Mouse (Mus musculus) regulatory T cell (primary cell): ENCODE results near the gene Ankdd1b.

Experiments
- in situ Hi-C: fragments of 300-600 bp; cut with MboI, MseI; formaldehyde crosslinking; loops from one replicate; pipeline ENCODE4 v1.15.1; 2025; ENCODE audit warnings: high pct_unique_total_duplicates

The Ankdd1b gene

DNA sequence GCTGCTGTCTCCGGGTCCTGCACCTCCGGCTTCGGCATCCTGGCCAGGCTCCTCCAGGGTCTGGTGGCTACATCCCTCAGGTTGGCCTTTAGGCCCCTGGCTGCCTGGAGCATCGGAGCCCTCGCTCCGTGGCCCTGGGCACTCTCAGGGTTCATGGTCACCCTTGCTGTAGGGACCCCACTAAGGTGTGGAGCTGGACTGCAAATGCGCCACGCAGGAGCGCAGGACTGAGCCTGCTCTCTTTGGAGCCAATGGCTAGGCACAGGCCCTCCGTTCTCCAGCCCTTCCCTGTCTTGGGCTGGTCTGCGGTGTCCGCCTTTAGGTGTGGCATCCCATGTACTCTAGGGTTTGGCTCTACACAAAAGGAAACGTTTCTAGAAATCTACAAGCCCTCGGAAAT, at the start of gene Ankdd1b:
Ankdd1b (minus strand) TSS at position 242 of the 400 bp plus-strand sequence.
- in situ Hi-C loops: no loop called here

DNA sequence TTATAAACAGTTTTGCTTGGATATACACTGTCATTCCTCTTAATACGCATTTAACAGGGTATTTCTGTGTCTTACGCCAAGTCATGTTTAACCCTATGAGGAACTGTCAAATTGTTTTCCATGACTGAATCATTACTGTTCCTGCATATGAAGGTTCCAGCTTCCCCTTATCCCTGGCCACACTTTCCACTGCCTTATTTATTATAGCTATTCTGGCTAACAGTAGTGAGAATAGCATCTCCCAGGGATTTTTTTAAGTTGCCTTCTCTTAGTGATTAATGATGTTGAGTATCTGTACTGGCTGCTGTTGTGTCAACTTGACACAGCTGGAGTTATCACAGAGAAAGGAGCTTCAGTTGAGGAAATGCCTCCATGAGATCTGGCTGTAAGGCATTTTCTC, 46.3 kb upstream of the Ankdd1b start:
- in situ Hi-C loops: no loop called here

DNA sequence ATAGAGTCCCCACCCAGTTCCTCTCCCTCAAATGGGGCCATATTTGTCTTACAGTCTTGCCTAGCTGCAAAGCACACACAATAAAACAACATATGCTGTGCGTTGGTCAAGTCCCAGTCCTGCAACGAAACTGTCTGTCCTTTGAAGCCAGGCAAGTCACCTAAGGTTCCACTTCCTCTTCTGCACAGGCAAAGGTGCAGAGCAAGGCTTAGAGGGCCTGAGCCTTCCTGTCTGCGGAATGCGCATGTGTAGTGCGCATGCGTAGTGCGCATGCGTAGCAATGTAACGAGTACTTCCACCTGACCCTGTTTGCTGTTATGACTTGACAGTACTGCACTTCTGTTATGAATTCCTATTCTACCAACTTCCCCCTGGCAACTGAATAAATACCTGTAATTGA, 45.3 kb upstream of the Ankdd1b start:
- in situ Hi-C loops: no loop called here

DNA sequence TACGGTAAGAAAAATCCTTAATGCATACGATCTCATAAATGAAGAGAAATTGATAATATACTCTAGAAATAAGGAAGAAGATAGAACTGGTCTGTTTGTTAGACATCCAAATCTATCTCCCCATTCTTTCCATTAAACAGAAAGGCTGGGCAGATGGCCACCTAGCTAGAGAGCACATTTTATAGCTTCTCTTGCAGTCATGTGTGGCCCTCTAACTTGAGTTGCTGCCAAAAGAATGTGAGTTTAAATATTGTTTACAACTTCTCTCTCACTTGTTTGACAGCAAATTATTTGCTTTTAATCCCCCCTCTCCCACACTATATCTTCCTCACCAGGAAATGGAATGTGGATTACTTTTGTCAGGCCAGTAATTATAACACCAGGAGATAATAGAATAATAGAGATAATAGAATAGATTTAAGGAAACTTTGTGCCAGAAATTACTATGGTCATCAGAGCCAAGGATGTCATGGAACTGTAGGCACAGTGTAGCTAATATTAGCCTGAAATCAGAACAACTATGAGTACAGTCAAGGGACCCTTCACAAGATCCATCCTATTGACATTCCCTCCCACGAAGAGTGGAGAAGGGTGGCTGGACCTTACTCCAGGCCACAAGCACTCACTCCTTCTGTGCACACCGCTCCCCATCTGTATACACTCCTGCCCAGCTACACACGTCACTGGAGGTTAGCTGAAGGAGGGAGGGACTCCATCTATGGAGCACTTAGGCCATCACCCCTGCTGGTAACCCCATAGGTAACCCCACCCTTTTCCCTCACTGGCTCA, 43.4 kb upstream of the Ankdd1b start:
- in situ Hi-C loops: no loop called here

DNA sequence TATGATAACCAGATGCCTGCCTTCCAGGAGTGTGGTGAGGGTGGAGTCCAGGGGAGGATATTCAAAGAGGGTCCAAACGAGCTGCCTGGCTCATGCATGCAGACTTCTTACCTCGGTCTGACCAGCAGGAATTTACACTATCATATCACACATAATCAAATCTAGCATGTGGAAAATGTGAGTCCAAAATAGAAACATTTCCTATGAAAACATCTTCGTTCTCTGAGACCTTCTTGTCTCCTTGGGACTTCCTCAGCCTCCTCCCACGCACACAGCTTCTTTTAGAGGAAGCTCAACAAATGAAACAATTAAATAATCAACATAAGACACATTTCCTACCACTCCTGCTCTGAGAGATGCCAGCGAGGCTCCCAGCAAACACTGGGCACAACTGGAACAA, 40.9 kb upstream of the Ankdd1b start:
- in situ Hi-C loops: no loop called here

DNA sequence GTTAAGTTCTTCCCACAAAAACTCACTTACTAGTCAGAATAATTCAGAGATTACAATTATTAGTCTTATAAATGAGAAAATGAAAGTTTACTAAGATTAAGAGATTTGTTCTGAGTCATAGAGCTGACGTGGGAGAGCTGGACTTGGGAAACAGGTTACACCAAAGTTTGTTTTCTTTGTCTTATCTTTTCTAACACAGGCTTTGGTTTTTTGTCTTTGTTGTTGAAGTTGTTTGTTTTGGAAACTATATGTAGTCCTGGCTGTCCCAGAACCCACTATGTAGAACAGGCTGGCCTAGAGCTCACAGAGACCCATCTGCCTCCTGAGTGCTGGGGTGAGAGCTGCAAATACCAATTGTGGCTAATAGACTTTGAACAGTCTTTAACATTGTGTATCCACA, 40.3 kb upstream of the Ankdd1b start:
- in situ Hi-C loops: no loop called here

DNA sequence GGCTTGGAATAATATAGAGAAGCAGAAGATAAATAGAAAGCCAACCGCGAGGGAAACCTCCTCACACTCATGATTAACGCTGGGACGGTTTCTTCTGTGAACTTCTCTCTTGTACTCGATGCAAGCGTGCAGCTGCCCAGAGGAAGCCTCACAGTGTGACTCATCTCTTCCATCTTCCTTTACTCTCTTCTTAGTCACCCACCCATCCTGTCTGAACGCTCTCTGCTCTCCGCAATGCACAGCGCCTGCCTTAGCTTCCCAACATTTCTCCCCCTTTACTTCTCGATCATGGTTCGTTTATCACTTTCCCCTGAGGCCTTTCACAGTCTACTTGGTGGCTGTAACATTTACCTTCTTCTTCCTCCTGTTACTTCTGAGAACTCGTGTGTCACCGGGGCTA, 39.6 kb upstream of the Ankdd1b start:
- in situ Hi-C loops: no loop called here

DNA sequence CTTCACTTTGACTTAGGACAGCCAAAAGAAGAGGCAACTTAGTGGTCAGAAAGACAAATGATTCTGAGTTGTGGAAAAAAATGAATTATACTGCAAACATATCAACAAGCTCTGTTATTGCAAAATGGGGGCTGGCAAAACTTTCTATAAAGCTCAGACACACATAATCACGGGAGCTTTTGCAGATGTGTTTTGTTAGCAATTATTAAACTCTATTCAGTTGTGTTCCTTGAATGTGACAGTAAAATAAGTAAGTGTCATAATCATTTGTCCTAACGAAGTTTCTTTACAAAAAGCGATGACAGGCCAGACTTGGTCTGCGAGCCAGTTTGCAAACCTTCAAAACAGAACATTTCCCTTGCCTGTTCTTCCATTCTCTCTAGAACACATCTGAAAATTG, 36.5 kb upstream of the Ankdd1b start:
- in situ Hi-C loops: no loop called here

DNA sequence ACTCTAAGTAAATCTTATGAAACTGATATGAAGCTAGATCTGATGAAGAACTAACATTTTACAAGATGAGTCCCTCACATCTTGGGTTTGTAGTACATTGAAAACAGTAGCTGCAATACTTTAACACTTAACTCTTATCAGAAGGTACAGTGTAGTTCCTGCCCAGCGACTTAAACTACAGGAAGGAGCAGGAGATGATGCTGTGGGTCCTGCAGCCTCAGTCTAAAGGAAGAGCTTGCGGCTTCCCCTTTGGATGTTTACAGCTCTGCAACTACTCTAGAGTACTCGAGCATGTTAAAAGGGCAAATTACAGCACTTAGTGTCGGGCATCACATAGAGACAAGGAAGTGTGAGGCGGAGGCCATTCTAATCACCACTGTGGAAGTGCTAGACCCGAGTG, 35.3 kb upstream of the Ankdd1b start:
- in situ Hi-C loops: no loop called here

DNA sequence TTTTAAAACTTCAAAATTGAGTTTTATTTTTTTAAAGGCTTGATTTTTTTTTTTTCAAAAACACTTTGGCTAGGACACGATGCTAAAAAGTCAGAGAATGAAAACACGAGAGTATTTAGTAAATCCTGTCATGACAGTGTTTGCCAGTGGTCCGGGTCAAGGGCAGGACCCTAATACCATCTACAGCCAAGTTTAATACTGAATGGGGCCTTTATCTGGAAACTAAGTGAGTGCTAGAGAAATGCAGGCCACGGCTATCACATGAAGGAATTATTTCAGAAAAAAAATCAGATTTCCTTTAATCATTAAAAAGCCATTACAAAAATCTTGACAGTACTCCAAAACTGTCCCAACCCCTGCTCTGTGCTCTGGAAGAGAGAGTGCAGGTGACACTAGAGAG, 34.7 kb upstream of the Ankdd1b start:
- in situ Hi-C loops: no loop called here

DNA sequence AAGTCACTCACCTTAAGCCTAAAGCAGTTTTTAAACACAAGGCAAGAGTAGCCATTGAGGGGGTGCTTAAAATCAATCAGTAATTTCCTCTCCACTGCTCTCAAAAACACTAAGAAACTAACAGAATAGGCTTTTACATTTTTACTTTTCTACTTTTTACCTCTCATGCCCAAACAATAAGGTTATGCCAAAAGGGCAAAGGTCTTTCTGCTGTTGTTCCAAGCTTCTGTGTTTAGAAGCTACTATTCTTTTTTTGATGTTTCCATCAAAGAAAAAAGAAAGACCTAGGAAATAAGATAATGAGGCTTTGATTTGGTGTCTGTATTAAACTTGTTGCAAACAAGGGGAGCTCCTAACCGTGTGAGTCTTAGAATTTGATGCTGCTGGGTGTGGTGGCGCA, 28.9 kb upstream of the Ankdd1b start:
- in situ Hi-C loops: no loop called here

DNA sequence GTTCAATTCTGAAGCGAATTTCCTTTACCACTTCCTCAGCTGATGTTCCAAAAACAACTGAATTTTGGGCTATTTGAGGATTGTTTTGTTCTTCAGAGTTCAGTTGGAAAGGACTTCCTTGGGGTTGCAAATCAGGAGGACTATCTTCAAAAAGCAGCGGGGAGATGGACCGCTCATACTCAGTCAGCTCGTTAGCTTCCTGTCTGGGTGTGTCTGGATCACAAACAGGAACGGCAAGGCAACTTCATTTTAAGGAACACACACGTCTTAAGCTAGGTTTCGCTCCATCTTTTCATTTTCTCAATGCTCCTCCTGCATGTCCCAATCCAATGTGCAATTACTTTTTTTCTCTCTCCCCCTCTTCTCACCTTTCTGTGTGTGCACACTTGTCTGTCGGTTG, 25.6 kb upstream of the Ankdd1b start:
- in situ Hi-C loops: no loop called here

DNA sequence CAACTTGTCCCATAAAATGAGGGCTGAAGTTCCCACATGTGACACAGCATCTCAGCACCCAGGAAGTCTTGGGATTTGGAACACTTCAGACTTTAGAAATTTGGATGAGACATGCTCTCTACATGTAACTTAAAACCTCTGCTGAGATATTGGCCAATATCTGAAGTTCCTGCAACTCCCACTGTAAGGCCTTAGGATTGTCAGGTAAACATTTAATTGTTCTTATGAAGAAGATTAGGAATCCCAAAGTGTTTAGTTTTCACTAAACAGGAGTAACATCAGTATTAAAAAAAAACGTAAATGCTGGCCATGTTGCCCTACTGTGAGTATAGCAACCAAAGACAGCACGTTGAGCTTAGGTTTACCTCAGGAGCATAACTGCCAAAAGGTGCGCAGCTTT, 19.4 kb upstream of the Ankdd1b start, which contains the start of gene Gm17622:
Gm17622 (plus strand) TSS at position 301 of the 400 bp plus-strand sequence.
- in situ Hi-C loops: no loop called here

DNA sequence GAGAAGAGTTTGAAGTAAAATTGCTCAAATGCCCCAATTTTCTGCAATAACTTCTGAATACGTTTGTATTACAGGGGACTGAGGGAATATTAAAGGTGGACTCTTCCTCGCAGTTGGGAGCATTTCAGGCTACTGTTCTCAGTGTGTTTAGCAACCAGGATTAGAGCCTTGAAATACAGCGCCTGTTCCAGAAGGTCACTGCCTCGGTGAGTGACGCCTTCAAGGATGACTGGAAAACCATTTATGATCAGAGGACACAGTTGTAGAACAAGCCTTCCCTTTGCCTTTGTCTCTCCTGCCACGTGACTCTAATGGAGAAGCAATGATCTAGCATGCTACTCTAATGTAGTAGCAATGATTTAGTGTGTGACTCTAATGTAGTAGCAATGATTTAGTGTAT, 17.0 kb upstream of the Ankdd1b start:
- in situ Hi-C loops: no loop called here

DNA sequence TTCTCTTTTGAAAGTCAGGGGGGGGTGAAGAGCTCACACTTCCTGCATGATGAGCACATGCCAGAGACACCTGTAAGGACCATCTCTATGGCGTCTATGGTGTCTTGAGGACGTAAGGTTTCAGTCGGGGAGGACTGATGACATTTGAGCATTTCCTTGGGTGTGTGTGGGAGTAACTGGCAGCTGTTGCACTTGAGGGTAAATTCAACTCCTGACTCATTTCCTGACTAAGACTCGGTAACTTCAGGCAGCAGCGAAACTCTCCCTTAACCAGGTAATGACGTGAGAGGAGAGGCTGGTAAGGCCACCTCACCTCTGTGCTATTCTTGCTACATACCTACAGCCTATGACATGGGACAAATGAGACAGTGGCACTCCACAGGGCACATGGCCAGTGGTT, 16.2 kb upstream of the Ankdd1b start:
- in situ Hi-C loops: no loop called here

DNA sequence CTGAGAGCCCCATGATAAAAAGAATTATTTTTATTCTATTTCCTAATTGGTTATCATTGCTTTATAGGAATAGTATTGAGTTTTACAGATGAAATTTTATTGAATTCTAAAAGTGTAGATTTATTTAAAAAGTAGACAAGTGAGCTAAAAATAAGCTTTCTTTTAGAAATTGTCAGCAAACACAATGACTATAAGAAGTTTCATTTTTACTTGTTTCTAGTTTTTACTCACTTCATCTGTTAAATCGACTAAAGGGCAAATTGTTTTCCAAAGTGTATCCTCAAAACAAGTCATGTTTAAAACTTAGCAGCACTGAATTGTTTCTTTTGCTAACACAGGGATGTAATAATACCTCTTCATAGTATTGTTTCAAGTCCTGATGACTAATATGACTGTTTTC, 8.0 kb upstream of the Ankdd1b start:
- in situ Hi-C loops: no loop called here

DNA sequence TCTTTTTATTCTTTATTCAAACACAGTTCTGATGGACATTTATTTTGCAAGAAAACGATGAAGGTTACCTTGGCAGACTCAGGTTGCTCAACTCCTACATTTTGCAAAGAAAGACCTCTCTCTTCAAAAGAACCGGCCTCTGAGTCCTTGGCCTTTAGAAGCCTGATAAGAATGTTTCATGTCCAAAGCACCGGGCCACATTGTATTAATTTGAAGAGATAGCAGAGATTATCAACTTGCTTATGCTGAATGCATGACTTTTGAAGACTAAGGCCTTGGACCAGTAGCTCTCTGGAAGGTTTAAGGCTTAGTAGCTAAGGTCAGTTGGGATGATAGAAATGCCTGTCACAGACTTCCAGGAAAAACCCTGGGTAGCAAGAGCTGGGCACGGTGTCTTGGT, 6.2 kb upstream of the Ankdd1b start:
- in situ Hi-C loops: no loop called here

DNA sequence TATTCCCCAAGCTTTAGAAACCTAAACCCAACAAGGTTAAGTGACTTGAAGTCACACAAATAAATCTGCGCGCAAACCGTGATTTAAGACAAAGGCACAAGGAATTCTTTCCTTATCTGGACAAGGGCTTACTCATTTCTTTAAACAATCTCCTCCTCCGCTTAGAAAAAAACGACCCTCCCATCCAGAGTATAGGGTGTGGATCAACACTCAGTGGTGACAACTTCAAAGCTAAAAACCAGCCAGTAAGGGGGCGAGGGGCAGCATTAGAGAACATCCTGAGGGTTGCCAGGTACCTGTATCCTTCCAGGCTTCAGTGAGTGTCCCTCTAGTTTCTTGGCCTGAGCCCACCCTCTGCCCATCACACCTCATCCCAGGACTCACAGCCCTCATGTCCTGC, 442 bp downstream of the Ankdd1b start:
- in situ Hi-C loops: no loop called here

DNA sequence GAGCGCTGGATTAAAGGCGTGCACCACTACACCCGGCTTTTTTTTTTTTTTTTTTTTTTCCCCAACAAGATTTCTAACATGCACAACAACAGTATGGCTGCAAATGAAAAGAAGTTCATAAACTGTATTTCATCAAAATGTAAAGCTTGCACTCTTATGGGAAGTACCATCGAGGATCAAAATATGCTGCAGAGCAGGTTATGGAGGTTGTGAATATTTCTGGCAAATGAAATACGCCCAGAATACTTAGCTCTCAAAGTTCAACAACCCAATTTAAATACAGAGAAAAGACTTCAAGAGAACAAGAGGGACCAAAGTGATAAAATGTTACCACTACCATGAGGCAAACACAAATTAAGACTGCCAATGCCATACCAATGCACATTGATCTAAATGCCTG, 2.3 kb downstream of the Ankdd1b start:
- in situ Hi-C loops: no loop called here

DNA sequence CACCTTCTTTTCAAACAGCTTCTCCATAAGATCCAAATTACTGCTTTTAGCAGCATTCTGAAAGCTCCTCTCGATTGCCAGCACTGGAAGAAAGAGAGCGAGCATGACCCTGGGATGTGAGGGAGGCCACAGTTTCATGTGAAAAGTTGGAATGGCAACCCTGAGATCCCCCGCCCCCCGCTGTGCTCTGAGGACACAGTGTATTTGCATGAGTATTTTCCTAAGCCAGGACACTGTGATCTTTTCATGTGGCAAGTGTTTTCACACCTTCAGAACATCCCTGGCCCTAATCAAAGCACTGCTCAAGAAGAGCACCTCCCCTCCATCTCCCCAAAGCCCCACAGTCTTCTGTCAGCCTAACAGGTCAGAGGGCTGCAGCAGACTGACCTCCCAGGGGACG, 5.7 kb downstream of the Ankdd1b start:
- in situ Hi-C loops: no loop called here

DNA sequence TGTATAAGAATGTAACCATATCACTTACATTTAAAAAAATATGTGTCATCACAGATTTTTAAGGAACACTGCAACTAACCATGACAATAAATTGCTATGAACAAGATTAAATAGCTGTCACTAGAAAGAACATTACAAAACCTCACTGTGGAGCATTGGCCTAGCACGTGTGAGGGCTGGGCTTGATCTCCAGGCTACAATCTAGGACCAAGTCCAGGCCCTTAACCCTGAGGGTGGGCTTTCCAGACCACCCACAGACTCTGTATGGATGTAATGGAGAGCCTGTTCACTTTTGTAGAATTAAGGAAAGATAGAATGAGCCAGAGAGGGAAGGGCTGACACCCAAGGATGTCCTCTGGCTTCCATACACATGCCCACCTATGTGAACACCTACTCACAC, 8.4 kb downstream of the Ankdd1b start:
- in situ Hi-C loops: no loop called here

DNA sequence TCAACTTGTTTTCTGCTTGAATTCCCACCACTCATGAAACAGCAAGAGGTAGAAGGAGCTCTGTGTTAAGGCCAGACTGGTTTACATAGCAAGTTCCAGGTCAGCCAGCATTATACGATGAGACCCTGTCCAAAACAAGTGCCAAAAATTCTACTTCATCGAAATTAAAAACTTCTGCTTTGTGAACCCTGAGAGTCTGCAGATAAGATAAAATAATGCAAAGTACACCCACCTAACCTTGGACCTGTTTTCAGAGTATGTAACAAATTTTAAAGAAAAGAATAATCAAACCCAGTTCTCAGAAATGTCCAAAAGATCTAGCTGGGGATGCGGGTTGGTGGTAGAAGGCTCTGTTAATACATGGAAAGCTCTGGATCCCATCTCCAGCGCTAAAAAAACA, 12.4 kb downstream of the Ankdd1b start:
- in situ Hi-C loops: no loop called here

DNA sequence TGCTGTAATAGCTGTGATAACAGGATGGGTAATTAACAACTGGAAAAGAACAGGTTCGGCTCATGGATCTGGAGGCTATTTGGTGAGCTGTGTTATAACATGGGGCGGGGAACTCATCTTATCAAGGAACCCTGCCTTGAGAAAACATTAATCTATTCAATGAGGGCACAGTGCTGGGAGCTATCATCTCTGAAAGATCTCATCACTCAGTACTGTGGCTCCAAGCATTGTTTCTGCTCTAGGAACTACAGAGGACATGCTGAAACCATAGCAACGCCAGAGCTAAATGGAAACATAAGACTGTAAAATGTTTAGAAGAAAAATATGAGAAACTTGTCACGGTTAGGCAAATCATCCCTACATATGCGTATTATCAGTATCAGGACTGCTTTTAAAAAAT, 13.0 kb downstream of the Ankdd1b start:
- in situ Hi-C loops: no loop called here

DNA sequence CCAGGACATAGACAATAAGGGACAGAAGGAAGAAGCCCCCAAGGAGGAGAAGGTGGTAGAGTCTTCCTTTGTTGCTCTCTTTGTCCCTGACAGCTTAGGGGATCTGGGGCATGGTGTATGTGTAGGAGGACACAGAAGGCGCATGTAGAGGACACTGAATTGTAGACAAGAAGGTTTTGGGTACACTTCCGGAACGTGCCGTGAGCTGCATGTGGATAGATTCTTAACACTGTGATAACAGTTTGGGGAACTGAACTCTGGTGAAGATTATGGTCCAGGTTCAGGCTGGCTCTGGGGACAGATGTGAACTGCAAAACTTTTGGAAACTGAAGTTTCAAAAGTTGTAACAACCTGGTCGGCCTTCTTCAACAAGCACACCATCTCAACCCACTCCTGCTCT, 13.4 kb downstream of the Ankdd1b start:
- in situ Hi-C loops: no loop called here
